Mouse (Mus musculus): Measurements from ENCODE around the gene Cenpv.

DNA sequence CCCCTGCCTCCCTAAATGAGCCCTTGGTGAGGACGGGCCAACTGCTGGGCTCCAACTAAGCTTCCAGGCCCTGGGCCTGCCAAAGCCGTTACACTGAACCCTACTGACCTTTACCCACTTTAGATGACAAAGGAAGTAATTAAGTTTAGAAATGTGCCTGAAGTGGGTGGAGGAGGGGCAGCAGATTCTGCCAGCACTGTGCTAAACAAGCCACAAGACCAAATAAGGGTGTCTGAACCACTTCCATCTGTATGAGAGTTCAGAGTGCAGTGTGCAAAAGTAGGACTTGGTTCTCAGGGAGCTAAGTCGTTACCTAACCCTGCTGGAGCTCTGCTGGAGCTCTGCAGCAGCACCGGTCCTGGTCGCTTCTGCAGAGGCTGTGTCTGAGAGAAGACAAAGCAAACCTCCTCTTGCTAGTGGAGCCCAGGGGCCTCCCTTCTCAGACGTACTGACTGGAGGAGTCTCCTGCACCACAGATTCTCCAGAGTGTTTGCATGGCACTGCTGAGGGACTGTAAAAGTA, 44.2 kb downstream of the Cenpv start:
- no peak for TF ChIP-seq USF1 (IDR thresholded peaks at IDR 0.05; ENCODE audit: low read depth, low read length)
- TF ChIP-seq GATA1 (IDR thresholded peaks at IDR 0.05; ENCODE audit: low read depth, low read length), result no peak

Data from MEL (cell line).